Mouse (Mus musculus) bone marrow, adult 2 months (tissue): ENCODE results near the gene Fbxo46. TPM values are rescaled to one million over a fixed set of nuclear protein-coding genes. Genes with fewer than 3 reads are reported as not detected.

Experiments
- H3K27ac ChIP-seq: fragments of 200-500 bp; 2 replicates; pipeline ENCODE4 v1.5.1; 2012; ENCODE audit warnings: low read depth, mild to moderate bottlenecking, control low read depth, inconsistent platforms, low read length; ENCODE audit not compliant: control insufficient read depth, poor library complexity, insufficient read depth
- H3K4me1 ChIP-seq: fragments of 200-500 bp; 2 replicates; pipeline ENCODE4 v1.6.1; 2011; ENCODE audit warnings: low read length; ENCODE audit not compliant: control insufficient read depth, insufficient read depth
- H3K4me3 ChIP-seq: fragments of 200-500 bp; replicated peaks from 2 replicates; pipeline ENCODE3; 2011; ENCODE audit warnings: mild to moderate bottlenecking, low read depth, low read length, control low read depth; ENCODE audit not compliant: control insufficient read depth
- CTCF ChIP-seq: fragments of 200-500 bp; IDR thresholded peaks from 2 replicates; pipeline ENCODE4 v1.5.1; 2011; ENCODE audit warnings: low read length, control low read depth; ENCODE audit not compliant: control insufficient read depth, insufficient read depth
- POLR2A ChIP-seq: fragments of 200-500 bp; IDR thresholded peaks from 2 replicates; pipeline ENCODE4 v1.6.1; 2011; ENCODE audit warnings: low read depth, mild to moderate bottlenecking, control low read depth, low read length, borderline replicate concordance; ENCODE audit not compliant: control insufficient read depth
- WGBS: fragments of 180-500 bp; shearing (Covaris S2); methylation state at CpG from one replicate; pipeline ENCODE4 v1.1.7; 2018; 5-methylcytosine and 5-hydroxymethylcytosine counted together
- polyA plus RNA-seq: library from polyadenylated mRNA; stranded (reverse); fragments of >200 nt; gene quantifications from 2 replicates; pipeline ENCODE4 v1.2.4, GENCODE M21; 2011; ENCODE audit warnings: low replicate concordance; ENCODE audit not compliant: missing spikeins, insufficient read depth, insufficient read length

Fbxo46 gene
- polyA plus RNA-seq, 1 experiment = 4.8 TPM

- 67% methylated on average over 2 of the region's 2 CpGs for WGBS
Measured at GRCm38 (mm10) chr7:19104486-19104885, 15.2 kb upstream of the Fbxo46 start.

DNA sequence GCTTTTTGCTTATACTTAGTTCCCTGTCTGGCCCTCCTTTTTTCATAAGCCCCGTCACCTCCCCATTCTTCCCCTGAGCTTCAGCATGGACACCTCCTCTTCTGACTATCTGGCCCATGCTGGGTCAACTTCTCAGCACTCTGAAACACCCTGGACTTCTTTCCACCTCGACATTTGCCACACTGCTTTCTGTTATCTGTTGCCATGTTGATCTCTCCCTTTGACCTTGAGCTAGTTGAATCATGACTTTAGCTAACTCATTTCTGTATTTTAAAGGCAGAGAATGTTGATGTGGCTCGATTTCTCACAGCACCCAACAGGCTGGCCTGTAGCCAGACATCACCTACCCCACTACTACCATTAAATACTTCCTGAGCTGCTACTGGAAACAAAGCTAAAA lies 12.2 kb upstream of the Fbxo46 start:
- Histone ChIP-seq H3K4me3 (no peak overlapping the region), H3K27ac (no peak overlapping the region), H3K4me1 (no peaks in the 10 kb centered on the region)
- no peak for TF ChIP-seq CTCF
- no peak for TF ChIP-seq POLR2A
- 49% methylated on average over 3 of the region's 3 CpGs for WGBS

More at GRCm38 (mm10) chr7:19104486-19104885, 15.2 kb upstream of the Fbxo46 start:
- Histone ChIP-seq H3K4me1 (no peaks in the 10 kb centered on the region), H3K4me3 (no peak overlapping the region), H3K27ac (no peak overlapping the region)
- TF ChIP-seq CTCF (no peak), POLR2A (no peak)

- no peak overlapping the region for H3K4me3 ChIP-seq
- WGBS = 74% methylated on average over 1 of the region's 1 CpGs
- no peak overlapping the region for H3K27ac ChIP-seq
- H3K4me1 ChIP-seq = no peaks in the 10 kb centered on the region
- TF ChIP-seq POLR2A (no peak), CTCF (no peak)
Measured at GRCm38 (mm10) chr7:19109565-19109964, 10.1 kb upstream of the Fbxo46 start.

- no peaks in the 10 kb centered on the region; the same call in 1 of the 2 replicates for H3K4me1 ChIP-seq
- TF ChIP-seq CTCF (no peak), POLR2A (no peak)
- no peak within 1 kb of the TSS; the same call in 1 of the 2 replicates for H3K27ac ChIP-seq
- H3K4me3 ChIP-seq = no peak within 1 kb of the TSS
- WGBS = 47% methylated on average over 64 of the region's 64 CpGs
Measured at GRCm38 (mm10) chr7:19118028-19118771, 1.5 kb upstream of the Fbxo46 start, which contains the start of gene Gm4969. Gm4969 (minus strand) TSS chr7:19118368.

- H3K4me3 ChIP-seq = no peak overlapping the region
- no peak overlapping the region for H3K27ac ChIP-seq
- 91% methylated on average over 8 of the region's 8 CpGs for WGBS
- no peaks in the 10 kb centered on the region; the same call in 1 of the 2 replicates for H3K4me1 ChIP-seq
- no peak for TF ChIP-seq POLR2A
- TF ChIP-seq CTCF = no peak
Measured at GRCm38 (mm10) chr7:19119083-19119482, 576 bp upstream of the Fbxo46 start.

DNA sequence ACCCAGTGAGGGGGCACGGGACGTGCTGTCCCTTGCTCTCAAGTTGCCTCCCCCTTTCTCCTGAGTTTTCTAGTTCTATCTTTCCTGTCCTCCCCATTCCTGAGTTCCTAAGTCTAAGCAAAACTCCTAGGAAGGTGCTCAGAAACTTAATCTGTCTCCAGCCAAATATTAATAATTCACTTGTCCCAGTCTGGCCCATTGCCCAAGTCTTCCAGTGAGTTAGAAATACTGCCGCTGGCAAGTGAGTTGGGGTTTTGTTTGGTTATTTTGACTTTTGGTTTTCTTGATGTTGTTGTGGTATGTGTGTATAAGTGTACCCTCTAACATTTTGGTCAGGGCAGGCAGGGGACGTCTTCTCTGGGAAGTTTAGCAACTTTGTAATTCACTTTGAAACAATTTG lies 2.0 kb downstream of the Fbxo46 start:
- Histone ChIP-seq H3K4me1 (no peaks in the 10 kb centered on the region; the same call in 1 of the 2 replicates), H3K27ac (no peak overlapping the region), H3K4me3 (no peak overlapping the region)
- 84% methylated on average over 4 of the region's 4 CpGs for WGBS
- no peak for TF ChIP-seq CTCF

GRCm38 (mm10) chr7:19124713-19125112 lies 5.1 kb downstream of the Fbxo46 start:
- 87% methylated on average over 6 of the region's 6 CpGs for WGBS
- Histone ChIP-seq H3K27ac (no peak overlapping the region), H3K4me1 (no peaks in the 10 kb centered on the region; the same call in 1 of the 2 replicates), H3K4me3 (no peak overlapping the region)
- TF ChIP-seq CTCF = no peak
- TF ChIP-seq POLR2A = no peak

- Histone ChIP-seq H3K27ac (no peak overlapping the region), H3K4me1 (no peaks in the 10 kb centered on the region; the same call in 1 of the 2 replicates), H3K4me3 (no peak overlapping the region)
- 87% methylated on average over 5 of the region's 5 CpGs for whole genome bisulfite sequencing
- no peak for TF ChIP-seq POLR2A
- TF ChIP-seq CTCF = no peak
Measured at GRCm38 (mm10) chr7:19127744-19128143, 8.1 kb downstream of the Fbxo46 start.

DNA sequence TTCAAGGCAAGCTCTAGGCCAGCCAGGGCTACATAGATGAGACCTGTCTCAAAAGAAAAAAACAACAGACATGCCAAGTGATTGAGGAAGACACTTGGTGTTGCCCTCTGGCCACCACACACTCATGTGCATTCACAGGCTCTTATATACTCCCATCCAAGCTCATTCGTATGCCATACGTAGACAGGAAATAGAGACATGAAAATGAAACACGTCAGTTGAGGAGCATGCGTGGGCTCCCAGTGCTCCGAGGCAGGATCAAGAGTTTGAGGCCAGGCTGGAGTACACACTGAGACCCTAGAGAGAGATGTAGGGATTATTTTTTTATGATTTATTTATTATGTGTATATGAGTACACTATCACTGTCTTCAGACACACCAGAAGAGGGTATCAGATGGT lies 9.7 kb downstream of the Fbxo46 start:
- H3K27ac ChIP-seq = no peak overlapping the region
- no peaks in the 10 kb centered on the region; the same call in 1 of the 2 replicates for H3K4me1 ChIP-seq
- TF ChIP-seq CTCF (no peak), POLR2A (no peak)
- WGBS = 84% methylated on average over 5 of the region's 5 CpGs
- no peak overlapping the region for H3K4me3 ChIP-seq
